ENCODE assay signal across 9 mouse cellular contexts in the genomic region with DNA sequence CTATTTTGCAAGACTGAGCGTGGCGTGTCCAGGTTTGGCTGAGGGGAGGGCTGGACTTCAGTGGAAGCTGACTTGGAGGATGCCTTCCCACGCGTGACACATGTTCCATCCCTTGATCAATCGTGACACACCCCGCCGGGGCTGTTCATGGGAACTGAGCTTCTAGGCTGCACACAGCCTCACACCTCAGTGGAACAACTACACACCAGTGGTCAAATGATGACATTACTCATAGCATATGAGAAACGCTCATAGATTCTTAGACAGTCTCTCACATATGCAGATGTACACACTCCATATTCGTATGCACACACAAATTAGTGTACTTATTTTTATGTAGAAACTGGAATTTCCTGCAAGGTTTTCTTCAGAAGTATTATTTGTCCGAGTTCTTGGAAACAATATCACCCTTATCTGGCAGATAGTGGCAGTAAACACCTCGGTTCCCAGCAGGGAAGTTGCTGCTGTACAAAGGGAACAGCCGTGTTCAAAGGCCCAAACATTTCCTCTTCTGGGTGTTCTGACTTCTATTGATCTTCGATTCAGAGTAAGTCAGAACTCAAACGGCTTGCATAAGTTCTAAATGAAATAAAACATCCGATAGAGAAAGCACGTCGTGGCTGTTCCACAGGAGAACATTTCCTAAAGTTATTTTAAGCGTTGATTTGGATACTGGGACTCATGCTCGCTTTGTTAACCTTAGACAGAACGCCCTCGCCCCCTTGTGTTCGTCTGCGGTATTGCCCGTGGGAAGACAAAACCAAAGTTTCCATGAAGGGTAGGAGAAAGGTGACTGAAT.
A peak's percentile ranks its signal among the peaks of the same experiment; 100 is the strongest.
DNase-seq lines count a peak whose midpoint lies in the region; ATAC-seq and TF ChIP-seq lines count a peak whose summit lies in the region.
"Had no signal": no experiment of that assay in that cellular context is flagged by ENCODE, and none has a peak within 500 bp of the region (broad histone marks: within the 10 kb centered on the region; RNA-seq: fewer than 3 reads in every experiment).

No protein-coding gene starts in this region.

- intact Hi-C loops in heart, postnatal 36 days (cut with DNase I), result loop anchor here (1.0 to 5.0 kb wide), 6 partner anchors 299 to 600 kb away; no protein-coding TSS in a partner anchor

- H3K79me2 ChIP-seq in MEL (ENCODE audit: control insufficient read depth, insufficient read depth, low read length, poor library complexity), result no peaks in the 10 kb centered on the region; the same call in 1 of the 2 replicates

- no peak for TF ChIP-seq EP300 in MEL (IDR thresholded peaks at IDR 0.05; ENCODE audit: low read depth in 1 of 2, low read length in 2 of 2)

- H3K36me3 ChIP-seq in MEL (ENCODE audit: control insufficient read depth in 1 of 2, insufficient read depth in 2 of 2, low read length in 2 of 2), result no peaks in the 10 kb centered on the region
- no peaks in the 10 kb centered on the region for H3K36me3 ChIP-seq in lung, embryonic 16.5 days (ENCODE audit: control insufficient read depth, insufficient read depth, low read length)

- H3K4me1 ChIP-seq in MEL (ENCODE audit: control insufficient read depth in 1 of 2, insufficient read depth in 2 of 2, low read length in 2 of 2), result no peaks in the 10 kb centered on the region; a peak in 1 of 4 replicates
- no peaks in the 10 kb centered on the region for H3K4me1 ChIP-seq in lung, embryonic 16.5 days (replicated peaks; ENCODE audit: control insufficient read depth, insufficient read depth, low read length)

- ATAC-seq in lung, embryonic 16.5 days (ENCODE audit: low read depth), result peak; percentile 73

- peak; percentile 78 for DNase-seq in MEL (ENCODE audit: low read depth, low spot score)
- peak; percentile 72 to 80 for DNase-seq in cerebellum, adult 18-20 months
- DNase-seq in forelimb bud, embryonic 11.5 days (ENCODE audit: low read depth, low spot score), result peak; percentile 77
- DNase-seq in heart, postnatal 36 days, result peak; percentile 84 to 92
- DNase-seq in layer of hippocampus, adult 11-12 months (ENCODE audit: low spot score), result peak; percentile 84
- peak; percentile 80 for DNase-seq in ovary, postnatal 36 days (ENCODE audit: low spot score)
- DNase-seq in thymus, postnatal 25 days, result peak; percentile 58

- 0 out of 2 replicates have a peak overlapping the region, but pooled peaks have one; percentile 2 for H3K4me2 ChIP-seq in lung, embryonic 16.5 days (ENCODE audit: low read depth, low read length)

- H3K4me3 ChIP-seq in MEL (ENCODE audit: control insufficient read depth in 1 of 2, insufficient read depth in 1 of 2, low read depth in 2 of 2, low read length in 2 of 2), result peak overlapping the region in 1 of 2 experiments; percentile 21; a peak in 1 of 4 replicates
- no peak overlapping the region for H3K4me3 ChIP-seq in lung, embryonic 16.5 days (ENCODE audit: low read length)
- H3K4me3 ChIP-seq: megakaryocyte, embryonic 14.5 days had no signal

- peak overlapping the region; percentile 20; the same call in 1 of the 2 replicates for H3K9ac ChIP-seq in MEL (ENCODE audit: control insufficient read depth, low read depth, low read length, poor library complexity, severe bottlenecking)
- H3K9ac ChIP-seq in lung, embryonic 16.5 days (ENCODE audit: low read length), result no peak overlapping the region

- WGBS in lung, embryonic 16.5 days, result 32% methylated on average over 24 of the region's 24 CpGs

- no peak overlapping the region for H3K27ac ChIP-seq in MEL (ENCODE audit: control insufficient read depth, low read depth, low read length)
- peak overlapping the region; percentile 56 for H3K27ac ChIP-seq in lung, embryonic 16.5 days (ENCODE audit: low read length)

- H3K27me3 ChIP-seq in MEL (ENCODE audit: control insufficient read depth in 1 of 2, insufficient read depth in 2 of 2, low read length in 2 of 2), result no peaks in the 10 kb centered on the region
- no peaks in the 10 kb centered on the region for H3K27me3 ChIP-seq in lung, embryonic 16.5 days (ENCODE audit: control insufficient read depth, insufficient read depth, low read depth, low read length)
- H3K27me3 ChIP-seq: megakaryocyte, embryonic 14.5 days had no signal

- H3K9me3 ChIP-seq in MEL (replicated peaks; ENCODE audit: insufficient read depth, low read length), result no peaks in the 10 kb centered on the region
- H3K9me3 ChIP-seq in lung, embryonic 16.5 days (ENCODE audit: control insufficient read depth, low read length), result no peaks in the 10 kb centered on the region
- H3K9me3 ChIP-seq: megakaryocyte, embryonic 14.5 days had no signal

- peak; percentile 84 to 95 (median 93) for TF ChIP-seq CTCF in MEL (IDR thresholded peaks at IDR 0.05 in 2 of 3, conservative IDR thresholded peaks at IDR 0.05 in 1 of 3; ENCODE audit: control insufficient read depth in 1 of 3, insufficient read depth in 1 of 3, low read depth in 2 of 3, low read length in 3 of 3, poor library complexity in 1 of 3, severe bottlenecking in 1 of 3)

- TF ChIP-seq POLR2A in MEL (IDR thresholded peaks at IDR 0.05; ENCODE audit: control insufficient read depth in 1 of 2, insufficient read depth in 1 of 2, low read depth in 1 of 2, low read length in 2 of 2, poor library complexity in 1 of 2), result no peak

- peak; percentile 89 for TF ChIP-seq RAD21 in MEL (IDR thresholded peaks at IDR 0.05; ENCODE audit: low read depth, low read length)

TF ChIP-seq in MEL, 35 proteins besides CTCF, POLR2A, EP300 and RAD21:
- TF ChIP-seq ZC3H11A (IDR thresholded peaks at IDR 0.05; ENCODE audit: low read depth, low read length) (peak; percentile 73), JUND (IDR thresholded peaks at IDR 0.05; ENCODE audit: low read depth, low read length) (no peak), ETS1 (IDR thresholded peaks at IDR 0.05; ENCODE audit: low read depth, low read length) (no peak), SMC3 (IDR thresholded peaks at IDR 0.05; ENCODE audit: low read depth, low read length) (peak; percentile 96), NRF1 (IDR thresholded peaks at IDR 0.05; ENCODE audit: insufficient read depth, low read depth, low read length, poor library complexity, severe bottlenecking) (no peak), RCOR1 (IDR thresholded peaks at IDR 0.05; ENCODE audit: low read depth, low read length) (no peak), POLR2AphosphoS2 (IDR thresholded peaks at IDR 0.05; ENCODE audit: low read length) (no peak), TAL1 (IDR thresholded peaks at IDR 0.05; ENCODE audit: low read length) (no peak), TCF12 (IDR thresholded peaks at IDR 0.05; ENCODE audit: low read depth, low read length) (no peak), HCFC1 (IDR thresholded peaks at IDR 0.05; ENCODE audit: low read depth, low read length) (no peak), KAT2A (conservative IDR thresholded peaks at IDR 0.05; ENCODE audit: low read depth, low read length) (no peak), MEF2A (IDR thresholded peaks at IDR 0.05; ENCODE audit: extremely low read depth, insufficient replicate concordance, low read depth, low read length, poor library complexity, severe bottlenecking) (no peak), CHD2 (IDR thresholded peaks at IDR 0.05; ENCODE audit: low read length) (no peak), USF1 (IDR thresholded peaks at IDR 0.05; ENCODE audit: low read depth, low read length) (no peak), TBP (IDR thresholded peaks at IDR 0.05; ENCODE audit: low read depth, low read length) (no peak), BHLHE40 (IDR thresholded peaks at IDR 0.05; ENCODE audit: borderline replicate concordance, low read depth, low read length) (no peak)
TF ChIP-seq in MEL: peak in this region for 2.
